Mouse (Mus musculus): ENCODE results near the gene Tmem102.

The Tmem102 gene

DNA sequence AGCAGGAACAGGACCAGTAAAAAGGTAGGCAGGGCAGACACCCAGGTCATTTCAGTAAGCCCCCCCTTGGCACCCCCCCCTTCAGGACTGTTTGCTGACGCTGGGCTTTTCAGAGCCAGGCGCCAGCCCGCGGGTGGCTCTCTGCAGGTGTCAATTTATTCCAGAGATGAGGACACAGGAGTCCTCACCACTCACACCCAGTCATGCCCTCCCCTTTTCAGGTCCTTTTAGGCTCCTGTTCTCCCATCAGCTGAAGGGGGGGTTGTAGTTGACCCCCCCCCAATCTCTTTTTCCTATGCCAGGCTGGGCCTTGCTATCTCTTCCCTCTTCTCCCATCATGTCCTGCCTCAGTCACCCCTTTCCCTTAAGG lies 30.5 kb upstream of the Tmem102 start:
- ChIA-PET CTCF (no interaction called here), POLR2A (interaction anchor here in 2 of 4 experiments (1.3 to 4.2 kb wide), 7 partner anchors 35 to 98 kb away, joined by 3 to 83 read pairs (median 25); partner anchors contain the start of genes Fgf11 (in 2 of the 2), Polr2a (in 1 of the 2) and Tmem95 (in 1 of the 2))

DNA sequence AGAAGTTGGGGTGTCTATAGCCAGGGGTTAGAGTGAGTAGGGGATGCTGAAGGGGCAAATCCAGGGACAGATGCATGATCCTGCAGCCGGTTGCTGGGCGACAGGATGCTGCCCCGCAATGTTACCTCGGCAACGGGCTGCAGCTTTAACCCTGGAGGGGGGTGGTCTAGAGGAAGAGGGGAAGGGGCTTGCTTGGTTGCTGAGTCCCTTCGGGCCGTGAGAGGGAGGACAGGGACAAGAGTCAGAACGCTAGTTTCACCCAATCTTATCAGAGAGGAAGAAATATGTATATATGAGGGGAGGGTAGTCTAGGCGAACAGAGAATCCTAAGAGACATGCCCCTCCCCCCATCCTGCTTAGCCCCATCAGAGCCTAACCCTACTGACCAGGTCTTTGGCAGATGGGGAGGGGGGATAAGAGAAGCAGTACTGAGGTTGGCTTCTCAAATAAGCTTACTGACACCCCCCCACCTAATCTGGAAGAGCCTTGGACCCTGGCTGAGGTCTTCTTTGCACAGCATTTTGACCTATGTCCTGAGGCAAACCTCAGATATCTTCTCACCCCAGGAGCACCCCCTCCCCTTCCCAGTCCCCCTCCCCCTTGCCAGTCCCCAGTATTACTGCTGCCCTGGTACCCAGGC lies 30.0 kb upstream of the Tmem102 start:
- ChIA-PET CTCF (no interaction called here), POLR2A (interaction anchor here in 2 of 4 experiments (1.2 to 3.5 kb wide), 5 partner anchors 10 to 72 kb away, joined by 3 to 83 read pairs (median 7); partner anchors contain the start of genes Fgf11 (in 1 of the 2) and Tmem95 (in 1 of the 2))

DNA sequence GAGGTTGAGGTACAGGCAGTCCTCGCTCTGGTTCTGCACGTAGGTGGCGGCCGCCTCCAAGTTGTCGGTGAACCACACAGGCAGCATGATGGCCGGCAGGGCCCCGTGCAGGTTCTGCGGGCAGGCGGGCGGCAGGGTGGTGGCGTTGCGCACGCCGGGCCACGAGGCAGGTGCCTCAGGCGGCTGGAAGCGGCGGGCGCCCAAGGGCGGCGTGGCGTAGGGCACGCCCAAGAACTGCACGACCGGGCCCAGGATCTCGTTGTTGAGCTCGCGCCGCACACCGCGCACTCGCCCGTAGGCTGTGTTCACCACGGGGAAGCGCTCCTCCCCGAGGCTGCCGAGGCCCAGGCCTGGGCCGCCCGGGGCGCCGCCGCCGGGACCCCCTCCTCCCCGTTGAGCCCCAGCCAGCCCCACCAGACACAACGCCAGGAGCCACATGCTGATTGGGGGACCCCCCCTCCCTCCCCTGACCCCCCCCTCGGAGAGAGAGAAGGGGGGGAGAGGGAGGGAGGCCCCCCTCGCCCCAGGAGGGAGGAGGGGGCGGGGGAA lies 28.7 kb upstream of the Tmem102 start:
- POLR2A ChIA-PET: interaction anchor here in 3 of 4 experiments (0.7 to 2.8 kb wide), 32 partner anchors 8 to 168 kb away, joined by 3 to 14 read pairs (median 4); partner anchors contain the start of genes Tmem102 (in 2 of the 3), 2810408A11Rik (in 1 of the 3), Cd68 (in 1 of the 3) and Fgf11 (in 1 of the 3)
- CTCF ChIA-PET: interaction anchor here in 1 of 4 experiments (1.1 kb wide), 1 partner anchor 28 kb away, joined by 3 read pairs; the partner anchor contains the start of gene Tmem102

DNA sequence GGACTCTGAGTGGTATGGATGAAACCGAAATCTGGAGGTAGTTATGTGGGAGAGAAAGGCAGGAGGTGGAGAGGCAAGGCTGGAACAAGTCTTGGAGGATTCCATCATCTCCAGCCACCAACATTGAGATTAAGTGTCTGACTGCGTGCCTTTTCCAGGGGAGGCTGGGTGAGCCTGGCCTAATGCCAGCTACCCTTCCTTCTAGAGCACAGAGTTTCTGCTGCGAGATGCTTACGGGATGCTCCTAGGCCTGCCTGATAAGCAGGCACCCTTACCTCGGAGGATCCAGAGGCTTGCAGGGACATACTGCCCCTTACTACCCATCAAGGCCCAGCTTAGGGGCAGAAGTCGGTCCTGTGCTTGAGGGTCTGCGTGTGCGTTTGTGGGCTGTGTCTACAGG lies 28.1 kb upstream of the Tmem102 start:
- ChIA-PET POLR2A (interaction anchor here (0.7 to 2.8 kb wide), 35 partner anchors 8 to 168 kb away, joined by 3 to 14 read pairs (median 4); partner anchors contain the start of genes Tmem102 (in 2 of the 4), 2810408A11Rik (in 1 of the 4), Cd68 (in 1 of the 4) and Eif5a (in 1 of the 4)), CTCF (interaction anchor here in 1 of 4 experiments (1.1 kb wide), 1 partner anchor 28 kb away, joined by 3 read pairs; the partner anchor contains the start of gene Tmem102)

DNA sequence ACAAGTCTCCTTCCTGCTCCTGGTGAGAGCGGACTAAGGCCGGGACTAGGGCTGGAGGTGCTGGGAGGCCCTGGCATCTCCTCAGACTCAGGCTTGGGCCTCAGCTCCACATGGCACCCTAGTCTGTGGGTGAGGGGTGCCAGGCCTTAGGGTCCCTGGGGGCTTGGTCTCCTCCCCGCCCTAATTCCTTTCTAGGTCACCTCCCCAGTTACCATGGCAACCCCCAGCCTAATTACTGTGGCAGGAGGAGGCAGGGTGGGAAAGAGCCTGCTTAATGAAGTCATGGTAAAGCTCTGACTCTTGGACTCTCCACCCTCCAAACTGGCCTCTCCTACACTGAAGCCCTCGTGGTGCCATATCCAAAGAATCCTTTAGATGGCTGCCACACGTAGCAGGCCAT lies 23.4 kb upstream of the Tmem102 start:
- ChIA-PET POLR2A (interaction anchor here in 3 of 4 experiments (0.7 to 2.0 kb wide), 20 partner anchors 9 to 92 kb away, joined by 3 to 14 read pairs (median 4); partner anchors contain the start of genes Tmem256 (in 3 of the 3), Nlgn2 (in 2 of the 3) and Tmem102 (in 2 of the 3)), CTCF (interaction anchor here in 2 of 4 experiments (0.6 to 1.2 kb wide), 4 partner anchors 9 to 238 kb away, joined by 3 to 6 read pairs (median 4); partner anchors contain the start of genes Nlgn2 (in 1 of the 2) and Tmem256 (in 1 of the 2))

DNA sequence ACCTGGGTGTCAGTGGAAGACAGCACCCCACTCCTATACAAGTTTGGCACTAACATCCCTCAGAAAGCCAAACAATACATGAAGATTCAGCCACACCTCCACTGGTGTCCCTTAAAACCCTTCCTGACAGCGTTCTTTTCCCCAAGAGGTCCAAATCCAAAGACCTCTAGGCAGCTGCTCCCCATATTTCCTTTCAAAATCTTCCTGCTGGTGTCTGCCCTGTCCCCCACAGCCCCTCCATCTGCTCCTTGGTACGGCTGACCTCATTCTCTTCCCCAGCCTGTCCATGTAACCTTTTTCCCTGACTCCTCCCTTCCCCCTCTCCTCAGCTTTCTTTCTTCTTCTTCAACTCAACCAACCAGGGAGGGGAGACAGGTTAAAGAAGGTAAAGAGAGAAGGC lies 18.0 kb upstream of the Tmem102 start:
- ChIA-PET POLR2A (interaction anchor here in 2 of 4 experiments (0.6 to 1.2 kb wide), 3 partner anchors 8 to 18 kb away, joined by 3 read pairs; partner anchors contain the start of genes Gm39566 (in 1 of the 2) and Tmem102 (in 1 of the 2)), CTCF (interaction anchor here in 1 of 4 experiments (0.6 kb wide), 1 partner anchor 702 kb away, joined by 3 read pairs; no protein-coding TSS in a partner anchor)

DNA sequence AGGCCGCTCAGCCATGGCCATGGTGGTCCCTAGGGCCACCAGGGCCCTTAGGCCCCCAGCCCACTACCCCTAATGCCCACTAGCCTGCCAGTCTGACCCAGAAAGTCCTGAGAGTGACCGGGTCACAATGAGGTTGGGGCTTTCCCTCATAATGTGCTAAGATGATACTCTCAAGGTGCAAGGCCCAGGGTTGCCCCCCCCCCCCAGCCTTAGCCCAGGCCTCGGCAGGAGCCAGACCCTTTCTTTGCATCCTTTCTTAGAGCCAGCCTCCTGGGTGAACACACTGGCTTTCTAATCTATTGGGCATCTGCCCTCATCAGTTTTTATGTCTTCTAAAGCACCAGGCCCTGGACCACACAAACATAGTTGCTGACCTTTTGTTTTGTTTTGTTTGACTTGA lies 16.7 kb upstream of the Tmem102 start, which contains the start of gene Spem1:
Spem1 (minus strand) TSS at position 101 of the 400 bp plus-strand sequence.
- POLR2A ChIA-PET: interaction anchor here in 2 of 4 experiments (0.5 to 1.3 kb wide), 4 partner anchors 12 to 195 kb away, joined by 3 to 5 read pairs (median 3); partner anchors contain the start of genes Dlg4 (in 1 of the 2), Nlgn2 (in 1 of the 2) and Tmem256 (in 1 of the 2)

DNA sequence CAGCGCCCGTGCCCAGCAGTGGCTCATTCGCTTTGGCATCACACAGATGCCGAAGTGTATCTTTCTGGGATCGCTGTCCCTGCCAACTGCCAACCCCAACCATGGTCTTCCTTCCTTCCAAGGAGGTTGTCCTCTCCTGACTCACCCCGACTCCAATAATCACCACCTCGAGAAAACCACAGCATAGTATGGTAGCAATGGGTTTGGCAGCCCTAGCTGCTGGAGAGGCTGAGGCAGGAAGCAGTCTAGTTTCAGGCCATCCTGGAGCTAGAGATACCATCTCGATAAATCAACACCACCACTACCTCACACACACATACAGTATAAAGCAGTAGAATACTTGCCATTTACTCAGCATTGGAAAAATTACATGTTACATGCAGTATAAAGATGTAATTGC lies 13.4 kb upstream of the Tmem102 start:
- CTCF ChIA-PET: interaction anchor here in 1 of 4 experiments (1.3 kb wide), 1 partner anchor 19 kb away, joined by 4 read pairs; the partner anchor contains the start of genes Nlgn2 and Tmem256
- POLR2A ChIA-PET: interaction anchor here in 1 of 4 experiments (0.7 to 1.5 kb wide), 2 partner anchors 9 to 34 kb away, joined by 3 read pairs; no protein-coding TSS in a partner anchor

More for the DNA sequence above, 16.7 kb upstream of the Tmem102 start, which contains the start of gene Spem1:
- CTCF ChIA-PET: no interaction called here

DNA sequence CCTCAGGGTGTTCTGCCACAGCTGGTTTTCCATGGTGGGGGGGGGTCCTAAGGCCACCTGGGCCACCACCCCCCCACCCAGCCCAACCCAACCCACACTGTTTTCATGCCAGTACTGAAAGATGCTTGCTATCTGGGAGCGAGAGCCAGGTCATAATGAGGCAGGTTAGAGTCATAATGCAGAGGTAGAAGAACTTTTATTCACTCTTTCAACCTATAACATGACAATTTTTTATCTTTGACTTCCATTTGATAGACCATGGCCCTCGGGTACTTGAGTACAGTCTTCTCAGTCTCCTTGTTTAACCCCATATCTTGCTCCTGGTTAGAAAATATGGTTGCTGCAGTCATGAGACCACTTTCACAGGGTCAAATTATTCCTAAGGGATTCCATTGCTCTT lies 12.9 kb upstream of the Tmem102 start, which contains the start of gene Spem2:
Spem2 (minus strand) TSS at position 101 of the 400 bp plus-strand sequence.
- ChIA-PET CTCF (no interaction called here), POLR2A (interaction anchor here in 2 of 4 experiments (1.5 to 5.4 kb wide), 3 partner anchors 13 to 34 kb away, joined by 3 to 54 read pairs (median 23); partner anchors contain the start of genes Tmem102 (in 2 of the 2) and Fgf11 (in 1 of the 2))

DNA sequence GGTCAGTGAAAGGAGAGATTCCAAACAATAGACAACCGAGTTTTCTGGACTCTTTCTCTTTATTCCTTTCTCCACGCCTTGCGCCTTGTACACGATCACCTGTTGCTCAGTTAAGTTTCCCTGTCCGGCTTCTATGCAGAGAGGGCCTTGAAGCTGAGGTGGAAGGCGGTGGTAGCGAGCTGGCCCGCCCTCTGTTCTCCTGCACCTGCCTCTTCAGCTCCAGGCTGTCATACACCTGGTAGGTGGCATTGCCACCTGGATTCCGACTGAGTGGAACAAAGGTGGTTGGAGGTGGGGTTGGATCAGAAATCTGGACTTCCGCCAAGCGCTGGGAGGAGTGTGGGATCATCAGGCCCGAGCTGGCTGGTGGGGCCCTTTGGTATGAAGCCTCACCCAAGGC lies 11.1 kb upstream of the Tmem102 start:
- ChIA-PET POLR2A (interaction anchor here (0.7 to 5.4 kb wide), 38 partner anchors 8 to 405 kb away, joined by 3 to 54 read pairs (median 4); partner anchors contain the start of genes Nlgn2 (in 2 of the 4), Tmem102 (in 2 of the 4), Tmem256 (in 2 of the 4) and 2810408A11Rik (in 1 of the 4)), CTCF (interaction anchor here in 3 of 4 experiments (0.6 to 2.0 kb wide), 10 partner anchors 10 to 251 kb away, joined by 3 to 11 read pairs (median 3); partner anchors contain the start of genes Tmem102 (in 2 of the 3) and Tmem256 (in 1 of the 3))

DNA sequence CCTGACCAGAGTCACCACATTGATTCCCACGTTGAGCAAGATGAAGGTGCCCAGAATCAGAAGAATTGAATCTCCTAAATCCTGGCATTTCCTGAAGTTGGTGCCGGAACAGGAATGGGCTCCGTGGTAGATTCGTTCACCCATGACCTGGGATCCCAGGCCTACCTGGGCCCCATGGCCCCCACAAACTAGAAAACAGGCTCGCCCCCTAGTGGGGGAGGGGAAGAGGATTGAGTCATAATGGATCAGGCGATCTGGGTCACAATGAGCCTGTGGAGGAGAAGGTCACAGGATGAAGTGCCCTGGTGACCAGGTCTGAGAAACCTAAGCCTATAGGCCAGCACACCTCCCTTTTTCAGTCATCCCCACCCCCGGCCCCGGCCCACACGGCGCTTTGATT lies 9.7 kb upstream of the Tmem102 start, which contains the start of gene Gm39566:
Gm39566 (minus strand) TSS at position 144 of the 400 bp plus-strand sequence.
- ChIA-PET CTCF (interaction anchor here in 2 of 4 experiments (0.8 to 1.9 kb wide), 5 partner anchors 10 to 96 kb away, joined by 3 to 8 read pairs (median 4); partner anchors contain the start of genes Tmem102 (in 1 of the 2) and Tmem95 (in 1 of the 2)), POLR2A (interaction anchor here in 2 of 4 experiments (0.7 to 5.4 kb wide), 16 partner anchors 8 to 56 kb away, joined by 3 to 54 read pairs (median 6); partner anchors contain the start of genes Nlgn2 (in 2 of the 2), Tmem102 (in 2 of the 2), Tmem256 (in 2 of the 2) and Fgf11 (in 1 of the 2))

DNA sequence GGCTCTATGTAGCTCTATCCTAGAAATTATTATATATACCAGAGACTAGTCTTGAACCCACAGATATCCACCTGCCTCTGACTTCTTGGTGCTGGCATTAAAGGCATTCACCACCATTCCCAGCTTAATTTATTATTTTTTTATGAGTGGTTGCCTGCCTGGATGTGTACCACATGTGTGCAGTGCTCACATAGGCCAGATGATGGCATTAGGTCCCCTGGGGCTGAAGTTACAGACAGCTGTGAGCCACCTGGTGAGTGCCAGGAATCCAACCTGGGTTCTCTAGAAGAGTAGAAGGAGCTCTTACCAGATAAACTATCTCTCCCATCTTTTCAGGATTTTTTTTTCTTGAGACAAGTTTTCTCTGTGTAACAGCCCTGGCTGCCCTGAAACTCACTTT lies 4.9 kb upstream of the Tmem102 start:
- ChIA-PET CTCF (interaction anchor here in 3 of 4 experiments (0.8 to 2.2 kb wide), 6 partner anchors 67 to 139 kb away, joined by 3 to 12 read pairs (median 4); partner anchors contain the start of gene Tmem95 (in 2 of the 3)), POLR2A (interaction anchor here in 3 of 4 experiments (0.6 to 3.2 kb wide), 24 partner anchors 9 to 485 kb away, joined by 3 to 17 read pairs (median 4); partner anchors contain the start of genes Nlgn2 (in 2 of the 3), Tmem256 (in 2 of the 3), Fgf11 (in 1 of the 3) and Slc2a4 (in 1 of the 3))

DNA sequence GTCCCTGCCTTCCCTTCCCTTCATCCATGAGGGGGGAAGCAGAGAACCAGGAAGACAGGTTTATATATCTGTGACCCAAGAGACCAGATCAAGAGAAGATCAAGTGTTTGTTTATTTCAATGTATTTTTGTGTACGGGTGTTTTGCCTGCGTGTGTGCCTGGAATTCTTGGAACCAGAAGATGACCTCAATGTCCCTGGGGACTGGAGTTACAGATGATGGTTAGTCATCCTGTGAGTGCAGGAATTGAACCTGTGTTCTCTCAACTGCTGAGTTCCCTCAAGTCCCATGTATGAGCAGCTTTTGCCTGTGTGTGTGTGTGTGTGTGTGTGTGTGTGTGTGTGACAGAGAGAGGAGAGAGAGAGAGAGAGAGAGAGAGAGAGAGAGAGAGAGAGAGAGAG lies 2.2 kb upstream of the Tmem102 start:
- ChIA-PET CTCF (no interaction called here), POLR2A (interaction anchor here in 2 of 4 experiments (0.6 to 12.8 kb wide), 5 partner anchors 9 to 69 kb away, joined by 3 to 168 read pairs (median 27); partner anchors contain the start of genes Polr2a (in 1 of the 2), Slc35g3 (in 1 of the 2) and Tmem95 (in 1 of the 2))

DNA sequence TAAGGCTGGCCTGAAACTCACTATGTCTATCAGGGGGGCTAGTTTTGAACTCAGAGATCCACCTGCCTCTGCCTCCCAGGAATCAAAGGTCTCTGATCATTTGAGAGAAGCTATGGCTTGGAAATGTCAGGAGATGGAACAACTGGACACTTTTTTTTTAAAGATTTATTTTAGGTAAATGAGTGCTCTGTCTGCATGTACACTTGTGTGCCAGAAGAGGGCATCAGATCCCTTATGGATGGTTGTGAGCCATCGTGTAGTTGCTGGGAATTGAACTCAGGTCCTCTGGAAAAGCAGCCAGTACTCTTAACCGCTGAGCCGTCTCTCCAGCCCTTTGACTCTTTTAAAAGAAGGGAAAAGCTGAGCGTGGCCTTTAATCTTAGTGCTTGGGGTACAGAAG lies 954 bp upstream of the Tmem102 start:
- CTCF ChIA-PET: interaction anchor here (0.6 to 4.2 kb wide), 25 partner anchors 10 to 215 kb away, joined by 3 to 27 read pairs (median 4); partner anchors contain the start of genes Tmem95 (in 2 of the 4), Kctd11 (in 1 of the 4), Tmem256 (in 1 of the 4) and Tnk1 (in 1 of the 4)
- POLR2A ChIA-PET: interaction anchor here in 3 of 4 experiments (0.7 to 12.8 kb wide), 39 partner anchors 8 to 191 kb away, joined by 3 to 168 read pairs (median 6); partner anchors contain the start of genes 2810408A11Rik (in 2 of the 3), Chrnb1 (in 2 of the 3), Gm39566 (in 2 of the 3) and Neurl4 (in 2 of the 3)

DNA sequence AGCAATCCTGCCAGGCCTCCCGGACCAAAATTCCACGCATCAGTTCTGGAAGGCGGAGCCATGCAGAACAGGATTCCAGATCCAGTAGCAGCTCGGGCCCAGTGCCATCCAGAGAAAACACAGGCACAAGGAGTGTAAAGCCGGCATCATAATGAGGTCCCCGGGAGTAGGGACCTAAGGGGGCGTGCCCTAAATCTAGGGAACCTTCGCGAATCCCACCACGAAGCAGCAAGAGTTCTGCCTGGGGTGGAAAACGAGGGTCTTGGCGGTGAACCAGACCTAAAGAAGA lies 828 bp downstream of the Tmem102 start:
- POLR2A ChIA-PET: interaction anchor here (0.7 to 12.8 kb wide), 37 partner anchors 9 to 228 kb away, joined by 3 to 168 read pairs (median 5); partner anchors contain the start of genes Chrnb1 (in 2 of the 4), Nlgn2 (in 2 of the 4), Polr2a (in 2 of the 4) and Tmem256 (in 2 of the 4)
- CTCF ChIA-PET: interaction anchor here in 2 of 4 experiments (1.0 to 4.2 kb wide), 8 partner anchors 19 to 144 kb away, joined by 3 to 27 read pairs (median 10); partner anchors contain the start of genes Tmem95 (in 2 of the 2) and Slc2a4 (in 1 of the 2)

DNA sequence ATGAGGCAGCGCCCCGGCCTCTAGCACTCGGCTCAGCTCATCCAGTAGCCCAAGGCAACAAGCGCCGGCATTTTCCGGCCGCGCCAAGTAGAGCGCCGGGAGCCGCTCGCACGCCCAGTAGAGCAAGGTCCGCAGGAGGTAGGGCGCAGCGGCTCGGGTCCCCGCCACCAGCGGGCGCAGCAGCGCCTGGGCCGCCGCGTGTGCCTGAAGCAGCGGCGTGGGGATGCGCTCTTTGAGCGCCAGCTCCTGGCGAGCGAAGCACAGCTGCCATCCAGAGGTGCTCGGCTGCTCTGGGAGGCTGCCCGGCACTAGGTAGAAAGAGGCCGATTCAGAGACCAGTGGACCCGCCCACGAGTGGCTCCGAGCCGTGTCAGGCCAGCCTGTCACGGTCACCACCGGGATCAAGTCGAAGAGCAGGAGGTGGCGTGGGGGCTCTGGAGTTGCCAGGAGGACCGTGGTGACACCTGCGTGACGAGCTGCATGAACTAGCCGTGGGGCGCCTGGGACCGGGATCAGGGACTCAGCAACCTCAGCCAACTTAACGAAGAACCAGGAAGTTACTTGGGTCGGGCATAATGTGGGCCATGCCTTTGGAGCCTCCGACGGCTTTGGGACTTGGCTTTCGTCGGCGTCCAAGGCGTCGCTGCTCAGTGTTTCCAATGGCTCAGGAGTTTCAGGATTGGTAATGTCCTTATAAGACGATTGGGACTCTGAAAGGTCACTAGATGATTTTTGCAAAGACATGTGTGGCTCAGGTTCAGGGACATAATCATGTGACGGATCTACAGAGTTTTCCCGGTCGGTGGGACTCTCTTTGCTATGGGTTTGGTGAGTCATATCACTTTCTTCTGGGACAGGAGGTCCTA lies 1.4 kb downstream of the Tmem102 start:
- ChIA-PET POLR2A (interaction anchor here (0.7 to 12.8 kb wide), 57 partner anchors 9 to 240 kb away, joined by 3 to 168 read pairs (median 7); partner anchors contain the start of genes Chrnb1 (in 3 of the 4), Nlgn2 (in 2 of the 4), Polr2a (in 2 of the 4) and Tmem256 (in 2 of the 4)), CTCF (interaction anchor here in 3 of 4 experiments (0.5 to 4.2 kb wide), 18 partner anchors 10 to 223 kb away, joined by 3 to 27 read pairs (median 4); partner anchors contain the start of genes Tmem95 (in 2 of the 3), Gm39566 (in 1 of the 3), Nlgn2 (in 1 of the 3) and Polr2a (in 1 of the 3))

All from embryonic stem cell, embryonic (primary cell).